Mouse (Mus musculus) T-helper 1 cell (primary cell): Measurements from ENCODE around the gene Usp54.

Experiments used
- in situ Hi-C: fragments of 300-600 bp; cut with MboI, MseI; formaldehyde crosslinking; loops from one replicate; pipeline ENCODE4 v1.15.1; 2025; ENCODE audit warnings: high pct_unique_total_duplicates

Usp54 gene

GRCm38 (mm10) chr14:20640644-20641437 is at the start of gene Usp54:
TSS of gene Usp54 (minus strand) at chr14:20641063.
- in situ Hi-C loops = no loop called here

- in situ Hi-C loops = no loop called here
These were observed 48.1 kb upstream of the Usp54 start for GRCm38 (mm10) chr14:20689009-20689408.

- in situ Hi-C loops = no loop called here
These were observed 45.7 kb upstream of the Usp54 start for GRCm38 (mm10) chr14:20686576-20686975.

- in situ Hi-C loops = no loop called here
These were observed 41.6 kb upstream of the Usp54 start for GRCm38 (mm10) chr14:20682498-20682897.

GRCm38 (mm10) chr14:20681742-20682141 is 40.9 kb upstream of the Usp54 start:
- in situ Hi-C loops = no loop called here

- in situ Hi-C loops = no loop called here
These were observed 37.0 kb upstream of the Usp54 start for GRCm38 (mm10) chr14:20677906-20678305.

- in situ Hi-C loops = no loop called here
These were observed 33.4 kb upstream of the Usp54 start, which contains the start of gene Sec24c for GRCm38 (mm10) chr14:20674064-20674833. TSS of gene Sec24c (plus strand) at chr14:20674308.

GRCm38 (mm10) chr14:20673735-20674063 is 32.8 kb upstream of the Usp54 start:
- in situ Hi-C loops = no loop called here

- in situ Hi-C loops = no loop called here
These were observed 32.1 kb upstream of the Usp54 start for GRCm38 (mm10) chr14:20672990-20673389.

GRCm38 (mm10) chr14:20668154-20668810 is 27.4 kb upstream of the Usp54 start, which contains the start of gene Synpo2l:
TSS of gene Synpo2l (minus strand) at chr14:20668354.
- in situ Hi-C loops = no loop called here

- in situ Hi-C loops = no loop called here
These were observed 26.6 kb upstream of the Usp54 start for GRCm38 (mm10) chr14:20667469-20667868.

GRCm38 (mm10) chr14:20664436-20664835 is 23.6 kb upstream of the Usp54 start:
- in situ Hi-C loops = loop anchor here (5.0 kb wide), 1 partner anchor 87 kb away; no protein-coding TSS in a partner anchor

GRCm38 (mm10) chr14:20663601-20664000 is 22.7 kb upstream of the Usp54 start:
- in situ Hi-C loops = loop anchor here (5.0 kb wide), 1 partner anchor 86 kb away; no protein-coding TSS in a partner anchor

- in situ Hi-C loops = loop anchor here (5.0 kb wide), 1 partner anchor 85 kb away; no protein-coding TSS in a partner anchor
These were observed 21.9 kb upstream of the Usp54 start for GRCm38 (mm10) chr14:20662740-20663139.

- in situ Hi-C loops = loop anchor here (5.0 kb wide), 1 partner anchor 84 kb away; no protein-coding TSS in a partner anchor
These were observed 20.9 kb upstream of the Usp54 start for GRCm38 (mm10) chr14:20661661-20662331.

GRCm38 (mm10) chr14:20660827-20661660 is 20.2 kb upstream of the Usp54 start:
- in situ Hi-C loops = loop anchor here (5.0 kb wide), 1 partner anchor 84 kb away; no protein-coding TSS in a partner anchor

GRCm38 (mm10) chr14:20659687-20660086 is 18.8 kb upstream of the Usp54 start:
- in situ Hi-C loops = loop anchor here (5.0 kb wide), 1 partner anchor 82 kb away; no protein-coding TSS in a partner anchor

- in situ Hi-C loops = no loop called here
These were observed 18.0 kb upstream of the Usp54 start for GRCm38 (mm10) chr14:20658902-20659301.

GRCm38 (mm10) chr14:20658326-20658725 is 17.5 kb upstream of the Usp54 start:
- in situ Hi-C loops = no loop called here

- in situ Hi-C loops = no loop called here
These were observed 15.5 kb upstream of the Usp54 start, which contains the start of gene Myoz1 for GRCm38 (mm10) chr14:20656361-20656760. TSS of gene Myoz1 (minus strand) at chr14:20656540.
